Mouse (Mus musculus): ENCODE results near the gene Clec2l. TPM values are rescaled to one million over a fixed set of nuclear protein-coding genes. Genes with fewer than 3 reads are reported as not detected.

The Clec2l gene
- total and polyA plus RNA-seq, 3 experiments = 6.0 to 10.4 TPM; not detected in 1

DNA sequence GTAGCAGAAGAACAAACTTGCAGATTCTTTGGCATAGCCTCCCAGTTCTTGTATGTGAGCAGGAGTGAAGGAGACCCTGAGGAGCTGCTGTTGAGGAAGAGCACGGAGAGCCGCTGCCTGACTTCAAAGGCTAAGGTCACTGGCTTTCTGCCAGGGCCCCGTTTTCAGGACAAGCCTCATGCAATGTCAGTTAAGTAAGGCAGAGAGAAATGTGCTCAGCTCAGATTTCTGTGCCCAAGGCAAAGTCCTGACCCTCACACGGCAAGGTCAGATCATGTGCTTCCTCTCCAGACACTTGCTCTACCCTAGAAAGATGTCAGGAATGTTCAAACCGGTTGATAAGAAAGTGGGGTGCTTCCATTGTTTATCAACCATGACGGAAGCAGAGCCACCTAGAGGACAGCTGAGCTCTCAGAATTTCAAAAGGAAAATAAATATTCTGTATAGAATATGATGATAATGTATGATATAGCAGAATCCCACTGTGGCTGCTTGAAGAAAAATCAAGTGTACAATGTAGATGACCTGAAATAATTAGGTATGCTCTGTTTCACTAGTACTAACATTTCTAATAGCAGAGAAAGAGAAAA, 40.0 kb downstream of the Clec2l start:
- Histone ChIP-seq H3K9me3 (replicated peaks; ENCODE audit: insufficient read depth, low read length) (no peaks in the 10 kb centered on the region), H3K4me3 (ENCODE audit: control insufficient read depth in 1 of 2, insufficient read depth in 1 of 2, low read depth in 2 of 2, low read length in 2 of 2) (no peak overlapping the region), H3K9ac (ENCODE audit: control insufficient read depth, low read depth, low read length, poor library complexity, severe bottlenecking) (no peak overlapping the region), H3K27me3 (ENCODE audit: control insufficient read depth in 1 of 2, insufficient read depth in 2 of 2, low read length in 2 of 2) (no peaks in the 10 kb centered on the region), H3K27ac (ENCODE audit: control insufficient read depth, low read depth, low read length) (no peak overlapping the region), H3K79me2 (ENCODE audit: control insufficient read depth, insufficient read depth, low read length, poor library complexity) (no peaks in the 10 kb centered on the region), H3K4me1 (ENCODE audit: control insufficient read depth in 1 of 2, insufficient read depth in 2 of 2, low read length in 2 of 2) (peaks cover 0 to 4% of the 10 kb centered on the region in 2 experiments; a peak in 1 of 4 replicates), H3K36me3 (ENCODE audit: control insufficient read depth in 1 of 2, insufficient read depth in 2 of 2, low read length in 2 of 2) (peaks cover 0 to 5% of the 10 kb centered on the region in 2 experiments; a peak in 1 of 4 replicates)
- DNase-seq (ENCODE audit: low read depth, low spot score) = no peak
- TF ChIP-seq KAT2A (conservative IDR thresholded peaks at IDR 0.05; ENCODE audit: low read depth, low read length) = no peak
- TF ChIP-seq CTCF (IDR thresholded peaks at IDR 0.05 in 2 of 3, conservative IDR thresholded peaks at IDR 0.05 in 1 of 3; ENCODE audit: control insufficient read depth in 1 of 3, insufficient read depth in 1 of 3, low read depth in 2 of 3, low read length in 3 of 3, poor library complexity in 1 of 3, severe bottlenecking in 1 of 3) = peak in 1 of 3 experiments; percentile 40; a peak in 2 of 6 replicates

DNA sequence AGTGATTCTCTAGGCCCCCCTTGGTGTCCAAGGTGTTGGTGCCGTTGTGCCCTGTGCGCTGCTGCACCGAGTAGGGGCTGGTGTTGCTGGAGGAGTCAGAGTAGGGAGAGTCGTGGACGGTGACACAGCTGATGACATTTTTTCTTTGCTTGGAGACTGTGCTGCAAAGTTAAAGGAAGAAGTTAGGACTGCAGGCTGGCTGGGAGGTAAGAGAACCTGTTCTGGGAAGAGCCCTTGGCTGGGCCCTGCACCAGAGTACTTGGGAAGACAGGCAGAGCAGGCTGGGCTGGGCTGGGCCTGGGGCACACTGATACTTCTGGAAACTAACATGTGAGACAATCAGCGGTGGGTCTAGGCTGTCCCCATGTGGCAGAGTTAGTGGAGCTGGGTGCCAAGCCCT, 40.7 kb downstream of the Clec2l start:
- Histone ChIP-seq H3K9me3 (replicated peaks; ENCODE audit: insufficient read depth, low read length) (no peaks in the 10 kb centered on the region), H3K36me3 (ENCODE audit: control insufficient read depth in 1 of 2, insufficient read depth in 2 of 2, low read length in 2 of 2) (peaks cover 0 to 5% of the 10 kb centered on the region in 2 experiments; a peak in 1 of 4 replicates)

DNA sequence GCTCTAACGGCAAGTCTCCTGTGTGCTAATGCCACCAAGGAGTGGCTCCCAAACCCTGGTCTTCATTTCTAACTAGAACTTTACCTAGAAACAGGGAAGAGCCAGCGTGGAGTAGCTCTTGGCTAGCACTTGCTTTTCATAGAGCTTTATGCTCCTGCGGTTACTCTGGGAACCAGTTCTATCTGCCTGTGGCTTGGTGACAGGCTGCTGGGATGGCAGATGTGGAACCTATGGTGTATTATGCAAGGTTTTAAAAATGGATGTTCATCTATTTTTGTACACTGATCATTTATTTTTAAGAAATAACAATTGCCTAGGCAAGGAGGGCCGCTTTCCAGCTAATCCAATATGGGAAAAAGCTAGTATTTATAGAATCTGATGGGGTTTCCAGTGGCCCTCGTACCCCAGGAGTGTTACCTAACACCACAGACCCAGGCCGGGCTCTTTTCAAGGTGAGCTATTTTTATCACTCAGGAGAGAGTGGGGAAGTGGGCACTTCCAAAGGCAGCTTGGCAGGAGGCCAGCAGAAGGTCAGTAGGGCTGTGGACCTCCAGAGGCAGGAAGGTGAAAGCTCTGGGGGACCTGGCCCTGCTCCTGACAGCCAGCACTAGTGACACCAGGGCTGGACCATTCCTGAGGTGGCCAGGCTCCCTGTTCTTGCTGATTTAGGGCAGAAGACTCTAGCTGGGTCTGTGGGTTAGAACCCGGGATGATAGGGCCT, 41.6 kb downstream of the Clec2l start:
- Histone ChIP-seq H3K4me3 (ENCODE audit: control insufficient read depth in 1 of 2, insufficient read depth in 1 of 2, low read depth in 2 of 2, low read length in 2 of 2) (no peak overlapping the region), H3K9ac (ENCODE audit: control insufficient read depth, low read depth, low read length, poor library complexity, severe bottlenecking) (no peak overlapping the region), H3K27ac (ENCODE audit: control insufficient read depth, low read depth, low read length) (no peak overlapping the region), H3K36me3 (ENCODE audit: control insufficient read depth in 1 of 2, insufficient read depth in 2 of 2, low read length in 2 of 2) (peaks cover 0 to 5% of the 10 kb centered on the region in 2 experiments; a peak in 1 of 4 replicates), H3K9me3 (replicated peaks; ENCODE audit: insufficient read depth, low read length) (no peaks in the 10 kb centered on the region), H3K4me1 (ENCODE audit: control insufficient read depth in 1 of 2, insufficient read depth in 2 of 2, low read length in 2 of 2) (peaks cover 0 to 4% of the 10 kb centered on the region in 2 experiments; a peak in 1 of 4 replicates), H3K27me3 (ENCODE audit: control insufficient read depth in 1 of 2, insufficient read depth in 2 of 2, low read length in 2 of 2) (no peaks in the 10 kb centered on the region), H3K79me2 (ENCODE audit: control insufficient read depth, insufficient read depth, low read length, poor library complexity) (no peaks in the 10 kb centered on the region)
- no peak for DNase-seq (ENCODE audit: low read depth, low spot score)
- no peak for TF ChIP-seq ZMIZ1 (IDR thresholded peaks at IDR 0.05; ENCODE audit: low read depth, low read length)
- TF ChIP-seq POLR2A (IDR thresholded peaks at IDR 0.05; ENCODE audit: control insufficient read depth in 1 of 2, insufficient read depth in 1 of 2, low read depth in 1 of 2, low read length in 2 of 2, poor library complexity in 1 of 2) = no peak
- TF ChIP-seq NELFE (IDR thresholded peaks at IDR 0.05; ENCODE audit: low read depth, low read length) = no peak
- no peak for TF ChIP-seq ELF1 (IDR thresholded peaks at IDR 0.05; ENCODE audit: low read depth, low read length)
- TF ChIP-seq ZKSCAN1 (IDR thresholded peaks at IDR 0.05; ENCODE audit: low read depth, low read length) = no peak
- TF ChIP-seq MEF2A (IDR thresholded peaks at IDR 0.05; ENCODE audit: extremely low read depth, insufficient replicate concordance, low read depth, low read length, poor library complexity, severe bottlenecking) = no peak
- no peak for TF ChIP-seq JUND (IDR thresholded peaks at IDR 0.05; ENCODE audit: low read depth, low read length)
- no peak for TF ChIP-seq MAX (IDR thresholded peaks at IDR 0.05; ENCODE audit: low read length)
- no peak for TF ChIP-seq KAT2A (conservative IDR thresholded peaks at IDR 0.05; ENCODE audit: low read depth, low read length)
- TF ChIP-seq CHD2 (IDR thresholded peaks at IDR 0.05; ENCODE audit: low read length) = no peak
- TF ChIP-seq EP300 (IDR thresholded peaks at IDR 0.05; ENCODE audit: low read depth in 1 of 2, low read length in 2 of 2) = no peak
- TF ChIP-seq MAZ (IDR thresholded peaks at IDR 0.05; ENCODE audit: low read depth, low read length) = no peak

More for the DNA sequence above, 40.7 kb downstream of the Clec2l start:
- H3K9ac ChIP-seq (ENCODE audit: control insufficient read depth, low read depth, low read length, poor library complexity, severe bottlenecking) = no peak overlapping the region
- TF ChIP-seq JUND (IDR thresholded peaks at IDR 0.05; ENCODE audit: low read depth, low read length) (no peak), POLR2AphosphoS5 (IDR thresholded peaks at IDR 0.05; ENCODE audit: borderline replicate concordance, low read depth, low read length) (no peak), CHD2 (IDR thresholded peaks at IDR 0.05; ENCODE audit: low read length) (no peak), ZNF384 (IDR thresholded peaks at IDR 0.05; ENCODE audit: low read depth, low read length) (no peak), SMC3 (IDR thresholded peaks at IDR 0.05; ENCODE audit: low read depth, low read length) (no peak), ZMIZ1 (IDR thresholded peaks at IDR 0.05; ENCODE audit: low read depth, low read length) (no peak), TCF12 (IDR thresholded peaks at IDR 0.05; ENCODE audit: low read depth, low read length) (no peak), CHD1 (IDR thresholded peaks at IDR 0.05; ENCODE audit: low read depth, low read length) (no peak), POLR2A (IDR thresholded peaks at IDR 0.05; ENCODE audit: control insufficient read depth in 1 of 2, insufficient read depth in 1 of 2, low read depth in 1 of 2, low read length in 2 of 2, poor library complexity in 1 of 2) (no peak), UBTF (IDR thresholded peaks at IDR 0.05; ENCODE audit: borderline replicate concordance, insufficient read depth, low read depth, low read length) (no peak)
- H3K4me3 ChIP-seq (ENCODE audit: control insufficient read depth in 1 of 2, insufficient read depth in 1 of 2, low read depth in 2 of 2, low read length in 2 of 2) = no peak overlapping the region
- no peaks in the 10 kb centered on the region for H3K27me3 ChIP-seq (ENCODE audit: control insufficient read depth in 1 of 2, insufficient read depth in 2 of 2, low read length in 2 of 2)
- no peak overlapping the region for H3K27ac ChIP-seq (ENCODE audit: control insufficient read depth, low read depth, low read length)
- DNase-seq (ENCODE audit: low read depth, low spot score) = no peak
- H3K79me2 ChIP-seq (ENCODE audit: control insufficient read depth, insufficient read depth, low read length, poor library complexity) = no peaks in the 10 kb centered on the region
- peaks cover 0 to 4% of the 10 kb centered on the region in 2 experiments; a peak in 1 of 4 replicates for H3K4me1 ChIP-seq (ENCODE audit: control insufficient read depth in 1 of 2, insufficient read depth in 2 of 2, low read length in 2 of 2)

Measured in MEL (cell line).